In genomic region chr8:88646837-88647778, GRCm38 (mm10) we compare ENCODE assay signal across 8 mouse cellular contexts. TPM values are rescaled to one million over a fixed set of nuclear protein-coding genes. Genes with fewer than 3 reads are reported as not detected.
DNase-seq lines count a peak whose midpoint lies in the region; ATAC-seq lines count a peak whose summit lies in the region.

Gene Nod2 (plus strand): TSS chr8:88647315.

- no peak for DNase-seq in cerebellum, adult 8-10 months
- DNase-seq in cerebellum, adult 9-10 months: peak; percentile 36
- peak; percentile 21 to 30 for DNase-seq in frontal cortex, postnatal 36 days (ENCODE audit: low spot score in 2 of 2)
- peak; percentile 52 to 67 for DNase-seq in spleen, postnatal 10 days (ENCODE audit: low spot score in 2 of 2)

- H3K4me2 ChIP-seq in hindbrain, embryonic 12.5 days (replicated peaks): peak within 1 kb of the TSS; percentile 55
- H3K4me2 ChIP-seq in limb, embryonic 13.5 days (replicated peaks): peak within 1 kb of the TSS; percentile 74
- peak within 1 kb of the TSS; percentile 66 for H3K4me2 ChIP-seq in midbrain, embryonic 12.5 days (replicated peaks)

- 10% methylated on average over 33 of the region's 33 CpGs for whole genome bisulfite sequencing in hindbrain, embryonic 12.5 days
- WGBS in limb, embryonic 13.5 days: 9% methylated on average over 33 of the region's 33 CpGs
- WGBS in midbrain, embryonic 12.5 days: 11% methylated on average over 33 of the region's 33 CpGs

- peak within 1 kb of the TSS; percentile 33 for H3K4me3 ChIP-seq in hindbrain, embryonic 12.5 days
- H3K4me3 ChIP-seq in limb, embryonic 13.5 days: peak within 1 kb of the TSS; percentile 43
- peak within 1 kb of the TSS; percentile 38 for H3K4me3 ChIP-seq in midbrain, embryonic 12.5 days

- H3K9me3 ChIP-seq in hindbrain, embryonic 12.5 days (replicated peaks): no peaks in the 10 kb centered on the region
- H3K9me3 ChIP-seq in limb, embryonic 13.5 days: no peaks in the 10 kb centered on the region
- H3K9me3 ChIP-seq in midbrain, embryonic 12.5 days: no peaks in the 10 kb centered on the region

- peak; percentile 31; the same call in 1 of the 2 replicates for ATAC-seq in cerebellum, adult (ENCODE audit: insufficient number of reproducible peaks, low FRiP score, low TSS enrichment)
- ATAC-seq in hindbrain, embryonic 12.5 days (ENCODE audit: low FRiP score): no peak
- ATAC-seq in limb, embryonic 13.5 days (ENCODE audit: low FRiP score, low read depth): peak; percentile 57; the same call in 1 of the 2 replicates
- ATAC-seq in midbrain, embryonic 12.5 days (ENCODE audit: low FRiP score, low read depth): no peak

- peaks cover 25% of the 10 kb centered on the region for H3K27me3 ChIP-seq in hindbrain, embryonic 12.5 days
- peaks cover 9% of the 10 kb centered on the region for H3K27me3 ChIP-seq in limb, embryonic 13.5 days
- H3K27me3 ChIP-seq in midbrain, embryonic 12.5 days: peaks cover 21% of the 10 kb centered on the region

- no peaks in the 10 kb centered on the region for H3K36me3 ChIP-seq in hindbrain, embryonic 12.5 days
- H3K36me3 ChIP-seq in limb, embryonic 13.5 days: no peaks in the 10 kb centered on the region
- no peaks in the 10 kb centered on the region for H3K36me3 ChIP-seq in midbrain, embryonic 12.5 days

- no peak within 1 kb of the TSS for H3K27ac ChIP-seq in hindbrain, embryonic 12.5 days
- no peak within 1 kb of the TSS for H3K27ac ChIP-seq in limb, embryonic 13.5 days
- no peak within 1 kb of the TSS for H3K27ac ChIP-seq in midbrain, embryonic 12.5 days (replicated peaks)

- peaks cover 12% of the 10 kb centered on the region for H3K4me1 ChIP-seq in hindbrain, embryonic 12.5 days
- H3K4me1 ChIP-seq in limb, embryonic 13.5 days: peaks cover 16% of the 10 kb centered on the region
- peaks cover 6% of the 10 kb centered on the region for H3K4me1 ChIP-seq in midbrain, embryonic 12.5 days

- H3K9ac ChIP-seq in hindbrain, embryonic 12.5 days: peak within 1 kb of the TSS; percentile 33; the same call in 1 of the 2 replicates
- peak within 1 kb of the TSS; percentile 66 for H3K9ac ChIP-seq in limb, embryonic 13.5 days
- peak within 1 kb of the TSS; percentile 57 for H3K9ac ChIP-seq in midbrain, embryonic 12.5 days (replicated peaks)

RNA-seq across cellular contexts. Expression of gene Nod2, which starts in this region (rescaled TPM):
- polyA plus RNA-seq in hindbrain, embryonic 12.5 days (2016; fragmentation: Nextera tagmentation; extraction: Ambion mirVana): 0.13 and 0.25 TPM in 2 replicates
- 0.19 and 0.36 TPM in 2 replicates for polyA plus RNA-seq in limb, embryonic 13.5 days (2015; fragmentation: Nextera tagmentation; extraction: Ambion mirVana)
- 0.10 and 0.22 TPM in 2 replicates for polyA plus RNA-seq in midbrain, embryonic 12.5 days (2016; fragmentation: Nextera tagmentation; extraction: Ambion mirVana)

Comparison
In these comparisons a context has a peak if more than half of its experiments do, and no peak if none do; other contexts are left out.
1. Peak in ATAC-seq, H3K4me3 ChIP-seq, H3K9ac ChIP-seq and H3K4me2 ChIP-seq in limb, embryonic 13.5 days; RNA of the gene not detected or under 1 TPM.